Mouse (Mus musculus) neural tube, embryonic 11.5 days (tissue): ENCODE results near the gene Snx22. TPM values are rescaled to one million over a fixed set of nuclear protein-coding genes. Genes with fewer than 3 reads are reported as not detected.

Experiments used
- ATAC-seq: fragments of 200-750 bp; cut with Nextera tagmentation; 2 replicates; pipeline ENCODE4 v1.8.0; 2017; ENCODE audit warnings: moderate number of reproducible peaks, mild to moderate bottlenecking, moderate TSS enrichment, moderate library complexity; ENCODE audit not compliant: insufficient read depth, low FRiP score, low TSS enrichment
- DNase-seq: peaks from one replicate; pipeline ENCODE4 v3.0.0-alpha.2; 2015; ENCODE audit warnings: low spot score
- H3K27ac ChIP-seq: fragments of 300-500 bp; sonication (generic); 2 replicates; pipeline ENCODE4 v1.5.1; 2014; ENCODE audit warnings: low read depth, mild to moderate bottlenecking, low read length
- H3K27me3 ChIP-seq: fragments of 300-500 bp; sonication (generic); 2 replicates; pipeline ENCODE4 v1.6.1; 2014; ENCODE audit warnings: mild to moderate bottlenecking, low read length, mixed read lengths; ENCODE audit not compliant: control insufficient read depth, insufficient read depth
- H3K36me3 ChIP-seq: fragments of 300-500 bp; sonication (generic); 2 replicates; pipeline ENCODE4 v1.6.1; 2014; ENCODE audit warnings: mild to moderate bottlenecking, low read length, moderate library complexity, mixed read lengths; ENCODE audit not compliant: control insufficient read depth, insufficient read depth
- H3K4me1 ChIP-seq: fragments of 300-500 bp; sonication (generic); 2 replicates; pipeline ENCODE4 v1.6.1; 2014; ENCODE audit warnings: low read length, mixed read lengths; ENCODE audit not compliant: control insufficient read depth, insufficient read depth
- H3K4me2 ChIP-seq: fragments of 300-500 bp; sonication (generic); 2 replicates; pipeline ENCODE4 v1.6.1; 2014; ENCODE audit warnings: low read depth, mild to moderate bottlenecking, moderate library complexity
- H3K4me3 ChIP-seq: fragments of 300-500 bp; sonication (generic); 2 replicates; pipeline ENCODE4 v1.5.1; 2014; ENCODE audit warnings: low read depth, low read length
- H3K9ac ChIP-seq: fragments of 300-500 bp; sonication (generic); 2 replicates; pipeline ENCODE4 v1.6.1; 2014; ENCODE audit warnings: mild to moderate bottlenecking, low read length
- H3K9me3 ChIP-seq: fragments of 300-500 bp; sonication (generic); 2 replicates; pipeline ENCODE4 v1.6.1; 2016; ENCODE audit warnings: low read length; ENCODE audit not compliant: control insufficient read depth
- WGBS: fragments of 180-500 bp; shearing (Covaris S2); extraction: QIAGEN DNeasy Blood & Tissue Kit; methylation state at CpG from one replicate; pipeline ENCODE4 v1.1.7; 2014; 5-methylcytosine and 5-hydroxymethylcytosine counted together
- polyA plus RNA-seq: library from polyadenylated mRNA; unstranded; fragments of >200 nt; fragmentation: Nextera tagmentation; extraction: Ambion mirVana; gene quantifications from 2 replicates; pipeline ENCODE4 v1.2.1, GENCODE M21; 2014

Gene Snx22
- polyA plus RNA-seq, 1 experiment from 2014 or later = 4.9 TPM

DNA sequence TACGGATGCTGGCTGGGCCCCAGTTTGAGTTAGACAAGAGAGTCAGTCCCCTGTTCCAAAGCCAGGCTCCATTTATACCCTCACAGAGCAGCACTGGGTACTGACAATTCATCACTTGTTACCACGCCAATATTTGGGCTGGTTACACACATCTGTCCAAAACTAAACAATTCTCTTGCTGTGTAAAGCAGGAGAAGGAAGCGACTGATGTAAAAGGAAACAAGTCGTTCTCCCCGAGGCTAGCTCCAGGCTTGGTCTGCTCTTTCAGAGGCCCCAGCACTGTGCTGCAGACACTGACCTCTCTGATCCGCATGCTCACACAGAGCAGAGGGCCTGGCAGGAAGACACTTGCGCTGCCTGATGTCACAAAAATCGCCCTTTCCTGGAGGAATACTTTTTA lies 32.1 kb upstream of the Snx22 start:
- H3K4me2 ChIP-seq = no peak overlapping the region
- no peak overlapping the region for H3K4me3 ChIP-seq
- peaks cover 3% of the 10 kb centered on the region; the same call in 1 of the 2 replicates for H3K36me3 ChIP-seq
- H3K9me3 ChIP-seq = no peaks in the 10 kb centered on the region
- WGBS = 83% methylated on average over 8 of the region's 8 CpGs
- H3K9ac ChIP-seq = no peak overlapping the region
- ATAC-seq (no peak), DNase-seq (no peak)
- no peaks in the 10 kb centered on the region for H3K4me1 ChIP-seq
- H3K27me3 ChIP-seq = no peaks in the 10 kb centered on the region
- no peak overlapping the region for H3K27ac ChIP-seq

DNA sequence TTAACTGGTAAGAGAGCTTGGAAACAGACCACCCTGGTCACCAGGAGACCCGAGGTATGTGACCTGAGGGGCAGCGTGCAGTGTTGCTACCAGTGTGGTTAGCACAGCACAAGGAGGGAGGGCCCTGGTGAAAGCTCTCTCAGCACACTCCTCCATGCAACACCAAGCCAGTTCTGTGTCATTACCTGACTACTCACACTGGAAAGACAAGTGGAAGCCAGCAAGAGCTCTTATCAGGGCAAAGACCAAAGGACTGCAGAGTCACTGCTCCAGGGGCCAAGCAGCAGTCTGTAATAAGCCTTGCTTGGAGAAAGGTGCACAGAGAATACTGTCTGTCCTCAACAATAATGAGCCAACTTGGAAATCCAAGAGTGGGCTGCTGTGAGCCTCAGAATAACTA lies 23.1 kb upstream of the Snx22 start:
- Histone ChIP-seq H3K27ac (no peak overlapping the region), H3K27me3 (no peaks in the 10 kb centered on the region), H3K9ac (no peak overlapping the region), H3K4me3 (no peak overlapping the region), H3K4me1 (no peaks in the 10 kb centered on the region), H3K9me3 (no peaks in the 10 kb centered on the region), H3K36me3 (peaks cover 21% of the 10 kb centered on the region), H3K4me2 (no peak overlapping the region)
- DNase-seq = no peak
- no peak for ATAC-seq
- WGBS = 95% methylated on average over 2 of the region's 2 CpGs

GRCm38 (mm10) chr9:66091327-66092231 lies 22.1 kb upstream of the Snx22 start:
- Histone ChIP-seq H3K4me1 (no peaks in the 10 kb centered on the region), H3K36me3 (peaks cover 24% of the 10 kb centered on the region), H3K9ac (no peak overlapping the region), H3K9me3 (no peaks in the 10 kb centered on the region), H3K27ac (no peak overlapping the region), H3K27me3 (no peaks in the 10 kb centered on the region), H3K4me3 (no peak overlapping the region), H3K4me2 (no peak overlapping the region)
- 86% methylated on average over 6 of the region's 6 CpGs for WGBS
- ATAC-seq (no peak), DNase-seq (no peak)

GRCm38 (mm10) chr9:66090593-66091244 lies 21.2 kb upstream of the Snx22 start:
- ATAC-seq = no peak
- Histone ChIP-seq H3K4me3 (no peak overlapping the region), H3K9me3 (no peaks in the 10 kb centered on the region), H3K36me3 (peaks cover 24% of the 10 kb centered on the region), H3K9ac (no peak overlapping the region), H3K27ac (no peak overlapping the region), H3K27me3 (no peaks in the 10 kb centered on the region), H3K4me1 (no peaks in the 10 kb centered on the region), H3K4me2 (no peak overlapping the region)
- no peak for DNase-seq
- WGBS = 93% methylated on average over 13 of the region's 13 CpGs

- no peaks in the 10 kb centered on the region for H3K9me3 ChIP-seq
- peaks cover 24% of the 10 kb centered on the region for H3K36me3 ChIP-seq
- 46% methylated on average over 4 of the region's 4 CpGs for WGBS
- no peak overlapping the region for H3K9ac ChIP-seq
- H3K4me2 ChIP-seq = no peak overlapping the region
- H3K27me3 ChIP-seq = no peaks in the 10 kb centered on the region
- ATAC-seq (no peak), DNase-seq (peak; percentile 44)
- H3K4me3 ChIP-seq = no peak overlapping the region
- H3K4me1 ChIP-seq = no peaks in the 10 kb centered on the region
- H3K27ac ChIP-seq = no peak overlapping the region
These were observed 18.9 kb upstream of the Snx22 start for GRCm38 (mm10) chr9:66088411-66088810.

GRCm38 (mm10) chr9:66087062-66087461 lies 17.5 kb upstream of the Snx22 start:
- no peak overlapping the region for H3K4me2 ChIP-seq
- ATAC-seq (no peak), DNase-seq (no peak)
- 93% methylated on average over 7 of the region's 7 CpGs for WGBS
- no peak overlapping the region for H3K9ac ChIP-seq
- peaks cover 15% of the 10 kb centered on the region for H3K36me3 ChIP-seq
- H3K4me1 ChIP-seq = no peaks in the 10 kb centered on the region
- no peaks in the 10 kb centered on the region for H3K27me3 ChIP-seq
- H3K4me3 ChIP-seq = no peak overlapping the region
- no peaks in the 10 kb centered on the region for H3K9me3 ChIP-seq
- H3K27ac ChIP-seq = no peak overlapping the region

- no peaks in the 10 kb centered on the region for H3K27me3 ChIP-seq
- H3K4me1 ChIP-seq = no peaks in the 10 kb centered on the region
- peaks cover 2% of the 10 kb centered on the region; the same call in 1 of the 2 replicates for H3K36me3 ChIP-seq
- H3K9me3 ChIP-seq = no peaks in the 10 kb centered on the region
- H3K4me3 ChIP-seq = no peak overlapping the region
- H3K4me2 ChIP-seq = no peak overlapping the region
- DNase-seq (no peak), ATAC-seq (no peak)
- no peak overlapping the region for H3K27ac ChIP-seq
- no peak overlapping the region for H3K9ac ChIP-seq
- WGBS = 88% methylated on average over 3 of the region's 3 CpGs
These were observed 14.7 kb upstream of the Snx22 start for GRCm38 (mm10) chr9:66084171-66084570.

- WGBS = 90% methylated on average over 4 of the region's 4 CpGs
- no peak for ATAC-seq
These were observed 12.5 kb upstream of the Snx22 start for GRCm38 (mm10) chr9:66081999-66082398.

More at GRCm38 (mm10) chr9:66081999-66082398, 12.5 kb upstream of the Snx22 start:
- Histone ChIP-seq H3K9ac (no peak overlapping the region), H3K4me3 (no peak overlapping the region), H3K9me3 (no peaks in the 10 kb centered on the region), H3K27me3 (no peaks in the 10 kb centered on the region), H3K27ac (no peak overlapping the region), H3K4me2 (no peak overlapping the region), H3K36me3 (no peaks in the 10 kb centered on the region), H3K4me1 (no peaks in the 10 kb centered on the region)
- no peak for DNase-seq
